Mouse (Mus musculus) liver, embryonic 14.5 days (tissue): ENCODE results near the gene Drg1. TPM values are rescaled to one million over a fixed set of nuclear protein-coding genes. Genes with fewer than 3 reads are reported as not detected.
"Not testable (repeated sequence)": the region's sequence is repeated elsewhere in the genome, so short reads cannot be mapped to it uniquely, and the experiment has no call there.

Experiments
- ATAC-seq: fragments of 200-750 bp; cut with Nextera tagmentation; 2 replicates; pipeline ENCODE4 v1.8.0; 2017; ENCODE audit warnings: moderate number of reproducible peaks, mild to moderate bottlenecking, moderate library complexity; ENCODE audit not compliant: insufficient read depth
- DNase-seq, 3 experiments: peaks; one replicate each; pipeline ENCODE4 v3.0.0-alpha.2; 2012 to 2013; ENCODE audit warnings: low read depth in 3 of 3, low spot score in 3 of 3
- H3K27ac ChIP-seq: fragments of 300-500 bp; sonication (generic); 2 replicates; pipeline ENCODE4 v1.5.1; 2014; ENCODE audit warnings: moderate library complexity, mild to moderate bottlenecking, control low read depth, inconsistent platforms
- H3K27me3 ChIP-seq: fragments of 300-500 bp; sonication (generic); 2 replicates; pipeline ENCODE4 v1.6.1; 2014; ENCODE audit warnings: mild to moderate bottlenecking, low read length, moderate library complexity; ENCODE audit not compliant: control insufficient read depth, insufficient read depth
- H3K36me3 ChIP-seq: fragments of 300-500 bp; sonication (generic); replicated peaks from 2 replicates; pipeline ENCODE4 v1.6.1; 2014; ENCODE audit warnings: low read depth; ENCODE audit not compliant: control insufficient read depth, insufficient read depth
- H3K4me1 ChIP-seq, 2 experiments: fragments of 200-500 bp in 1 of 2; fragments of 300-500 bp in 1 of 2; sonication (generic) in 1 of 2; replicated peaks; 2 replicates each; pipeline ENCODE4 v1.6.1; 2012 to 2014; ENCODE audit warnings: antibody characterized with exemption in 1 of 2, inconsistent platforms in 1 of 2, low read length in 1 of 2; ENCODE audit not compliant: control insufficient read depth in 2 of 2, insufficient read depth in 2 of 2
- H3K4me2 ChIP-seq: fragments of 300-500 bp; sonication (generic); 2 replicates; pipeline ENCODE4 v1.6.1; 2014; ENCODE audit warnings: low read depth, mild to moderate bottlenecking, control low read depth, moderate library complexity
- H3K4me3 ChIP-seq, 2 experiments: fragments of 200-500 bp in 1 of 2; fragments of 300-500 bp in 1 of 2; sonication (generic) in 1 of 2; 2 replicates each; pipeline ENCODE4 v1.5.1; 2012 to 2014; ENCODE audit warnings: low read depth in 2 of 2, low read length in 2 of 2, mild to moderate bottlenecking in 2 of 2, control low read depth in 1 of 2, inconsistent platforms in 1 of 2, moderate library complexity in 1 of 2; ENCODE audit not compliant: insufficient read depth in 1 of 2
- H3K9ac ChIP-seq: fragments of 300-500 bp; sonication (generic); replicated peaks from 2 replicates; pipeline ENCODE4 v1.6.1; 2014; ENCODE audit warnings: mild to moderate bottlenecking, control low read depth, moderate library complexity
- H3K9me3 ChIP-seq: fragments of 300-500 bp; sonication (generic); 2 replicates; pipeline ENCODE4 v1.6.1; 2016; ENCODE audit warnings: low read length, mixed read lengths; ENCODE audit not compliant: control insufficient read depth
- WGBS: fragments of 180-500 bp; shearing (Covaris S2); extraction: QIAGEN DNeasy Blood & Tissue Kit; methylation state at CpG from one replicate; pipeline ENCODE4 v1.1.7; 2014; ENCODE audit not compliant: insufficient replicate concordance; 5-methylcytosine and 5-hydroxymethylcytosine counted together
- polyA plus RNA-seq, 2 experiments: library from polyadenylated mRNA; depleted of rRNA in 1 of 2; stranded (reverse) in 1 of 2; unstranded in 1 of 2; fragments of >200 nt; fragmentation: Nextera tagmentation in 1 of 2; extraction: Ambion mirVana in 1 of 2; gene quantifications; 2 replicates each; pipeline versions ENCODE4 v1.2.1 to v1.2.3; 2012 to 2014

Gene Drg1
- polyA plus RNA-seq, 2 experiments: 38.4 to 112 TPM

DNA sequence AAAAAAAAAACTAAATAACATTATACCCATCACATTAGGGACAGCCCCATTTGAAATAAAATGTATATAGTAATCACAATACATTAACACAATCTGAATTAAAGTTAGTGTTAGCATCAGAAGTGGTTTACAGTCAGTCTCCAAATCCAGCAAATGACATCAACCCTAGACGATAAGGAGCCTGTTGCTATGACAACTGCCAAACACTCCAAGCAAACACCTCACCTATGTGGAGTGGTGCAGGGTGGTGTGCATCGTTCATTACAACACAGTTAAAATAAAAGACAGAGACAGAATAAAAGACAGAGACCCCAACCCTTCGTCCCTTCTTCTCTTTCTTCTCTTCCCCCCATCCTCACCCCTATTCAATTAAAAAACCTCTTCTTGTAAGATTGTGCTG is 102.6 kb downstream of the Drg1 start:
- not testable (repeated sequence) for DNase-seq, H3K4me2 ChIP-seq, H3K4me1 ChIP-seq, H3K9ac ChIP-seq, H3K27ac ChIP-seq, ATAC-seq, H3K27me3 ChIP-seq, H3K36me3 ChIP-seq, H3K4me3 ChIP-seq, H3K9me3 ChIP-seq
- WGBS: 55% methylated on average over 3 of the region's 3 CpGs

DNA sequence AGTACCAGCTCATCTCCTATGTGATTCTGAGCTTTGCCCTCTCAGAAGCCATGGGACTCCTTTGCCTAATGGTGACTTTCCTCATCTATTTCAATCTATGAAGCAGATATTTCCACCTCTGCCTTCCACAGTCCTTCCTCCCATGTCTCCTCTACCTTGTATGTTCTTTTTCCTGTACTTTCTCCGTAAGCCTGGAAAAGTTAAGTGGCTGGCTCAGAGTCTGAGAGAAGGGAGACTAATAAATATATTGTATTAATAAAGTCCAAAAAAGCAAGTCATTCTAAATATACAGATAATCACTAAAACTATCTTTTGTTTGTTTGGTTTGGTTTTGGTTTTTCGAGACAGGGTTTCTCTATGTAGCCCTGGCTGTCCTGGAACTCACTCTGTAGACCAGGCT is 103.1 kb downstream of the Drg1 start:
- not testable (repeated sequence) for H3K9me3 ChIP-seq, ATAC-seq, H3K4me3 ChIP-seq, H3K27ac ChIP-seq, DNase-seq, H3K9ac ChIP-seq, H3K4me1 ChIP-seq, H3K4me2 ChIP-seq, H3K27me3 ChIP-seq, H3K36me3 ChIP-seq
- WGBS: 68% methylated on average over 2 of the region's 2 CpGs

DNA sequence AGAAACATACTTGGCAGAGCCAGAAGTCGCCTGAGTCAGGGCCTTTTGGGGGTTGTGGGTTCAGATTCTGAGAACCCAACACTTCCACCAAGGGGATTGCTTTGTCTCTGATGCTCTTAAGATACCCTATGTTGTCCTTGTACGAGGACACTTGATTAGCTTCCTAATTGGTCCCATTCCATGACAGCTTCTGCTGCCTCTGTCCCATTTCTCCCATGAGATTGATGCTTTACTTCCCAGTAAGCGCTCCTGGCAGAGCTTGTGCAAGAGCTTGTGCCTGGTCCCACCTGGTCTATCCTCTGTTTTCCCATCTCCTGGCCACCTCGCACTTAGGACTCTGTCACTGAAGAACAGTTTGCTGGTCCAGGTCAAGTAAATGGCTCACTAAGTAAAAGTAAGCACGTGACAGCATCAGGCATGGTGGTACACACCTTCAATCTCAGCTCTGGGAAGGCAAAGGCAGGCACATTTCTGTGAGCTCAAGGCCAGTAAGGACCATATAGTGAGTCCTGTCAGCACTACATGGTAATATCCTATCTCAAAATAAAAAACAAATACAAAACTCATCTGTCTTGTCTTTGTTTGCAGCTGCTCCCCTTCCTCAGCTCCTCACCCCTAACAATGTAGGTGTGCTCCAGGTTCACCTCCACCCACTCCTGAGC is 103.8 kb downstream of the Drg1 start:
- peak; percentile 17 for ATAC-seq
- H3K27ac ChIP-seq, H3K4me2 ChIP-seq, H3K4me1 ChIP-seq, H3K9me3 ChIP-seq, H3K27me3 ChIP-seq, H3K9ac ChIP-seq, H3K36me3 ChIP-seq, DNase-seq, H3K4me3 ChIP-seq: not testable (repeated sequence)
- 44% methylated on average over 5 of the region's 5 CpGs for WGBS

DNA sequence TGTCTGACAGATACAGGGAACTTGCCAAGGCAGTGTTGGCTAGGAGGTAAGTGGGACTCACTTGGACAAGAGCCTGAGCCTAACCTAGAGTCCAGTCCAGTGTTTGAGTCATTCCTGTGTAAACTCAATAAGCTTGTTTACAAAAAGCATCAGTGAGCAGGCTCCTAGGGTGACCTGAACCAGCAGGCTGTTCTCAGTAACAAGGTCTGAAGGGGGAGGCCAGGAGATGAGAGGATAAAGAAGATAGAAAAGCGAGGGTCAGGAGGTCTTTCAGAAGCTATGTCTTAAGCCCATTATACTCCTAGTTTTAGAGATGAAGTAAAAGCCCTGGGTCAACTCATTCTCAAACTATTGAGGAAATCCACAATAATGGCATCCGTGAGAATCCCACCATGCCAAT is 104.8 kb downstream of the Drg1 start:
- WGBS: 31% methylated on average over 1 of the region's 2 CpGs
- not testable (repeated sequence) for ATAC-seq, H3K36me3 ChIP-seq, H3K4me3 ChIP-seq, DNase-seq, H3K4me1 ChIP-seq, H3K9ac ChIP-seq, H3K27me3 ChIP-seq, H3K27ac ChIP-seq, H3K4me2 ChIP-seq, H3K9me3 ChIP-seq

DNA sequence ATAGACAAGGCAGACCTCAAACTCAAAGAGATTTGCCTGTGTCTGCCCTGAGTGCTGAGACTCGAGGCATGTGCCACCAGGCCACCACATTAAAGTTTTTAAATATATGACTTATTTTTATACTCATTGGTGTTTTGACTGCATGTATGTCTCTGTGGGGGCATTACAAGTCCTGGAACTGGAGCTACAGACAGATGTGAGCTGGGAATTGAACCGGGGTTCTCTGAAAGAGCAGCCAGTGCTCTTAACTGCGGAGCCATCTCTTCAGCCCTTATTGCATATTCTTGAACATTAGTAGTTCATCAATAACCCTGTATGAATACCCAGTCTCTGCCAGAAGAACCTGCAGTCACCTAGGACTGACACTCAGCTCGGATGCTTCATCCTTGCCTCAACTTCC is 107.4 kb downstream of the Drg1 start:
- not testable (repeated sequence) for H3K4me3 ChIP-seq, H3K4me1 ChIP-seq, ATAC-seq, H3K4me2 ChIP-seq, H3K27me3 ChIP-seq, H3K27ac ChIP-seq, H3K9me3 ChIP-seq, H3K36me3 ChIP-seq, DNase-seq, H3K9ac ChIP-seq
- 66% methylated on average over 4 of the region's 4 CpGs for WGBS

DNA sequence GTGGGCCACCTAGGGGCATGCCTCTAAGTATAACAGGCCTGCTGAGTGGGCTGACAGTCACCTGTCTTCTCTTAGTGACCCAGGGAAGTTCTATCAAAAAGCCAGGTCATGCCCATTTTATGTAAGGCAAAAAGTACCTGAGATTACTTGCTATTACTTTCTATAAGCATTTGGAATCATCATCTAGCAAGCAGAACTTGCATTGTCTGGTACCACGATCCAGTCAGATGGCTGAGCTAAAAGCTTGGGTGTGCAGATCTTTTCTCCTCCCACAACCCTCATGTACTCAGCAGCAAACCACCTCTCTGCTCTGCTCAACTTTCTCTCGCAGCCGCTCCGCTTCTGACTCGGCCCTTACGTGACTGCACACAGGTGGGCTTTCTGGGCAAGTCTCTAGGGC is 108.2 kb downstream of the Drg1 start:
- 76% methylated on average over 6 of the region's 6 CpGs for WGBS
- not testable (repeated sequence) for H3K4me2 ChIP-seq, H3K36me3 ChIP-seq, H3K9ac ChIP-seq, H3K27ac ChIP-seq, H3K27me3 ChIP-seq, H3K9me3 ChIP-seq, H3K4me3 ChIP-seq, DNase-seq, H3K4me1 ChIP-seq, ATAC-seq

DNA sequence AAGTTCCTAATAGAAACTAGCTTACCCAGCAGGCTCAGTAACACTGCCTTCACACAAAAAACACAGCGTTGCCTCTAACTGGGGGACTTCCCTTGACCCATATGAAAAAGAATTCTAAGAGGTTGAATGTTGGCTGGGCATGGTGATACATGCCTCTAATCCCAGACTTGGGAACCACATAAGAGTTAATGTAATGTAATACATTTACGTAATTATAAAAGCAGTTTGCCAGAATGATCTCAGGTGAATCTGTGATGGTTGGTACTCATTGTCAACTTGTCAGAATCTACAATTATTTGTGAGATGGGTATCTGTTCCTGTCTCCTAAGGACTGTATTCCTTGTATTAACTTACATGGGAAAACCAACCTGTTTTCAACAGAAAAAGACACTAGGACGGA is 109.2 kb downstream of the Drg1 start:
- WGBS: 59% methylated on average over 2 of the region's 3 CpGs
- ATAC-seq, H3K4me2 ChIP-seq: not testable (repeated sequence)

DNA sequence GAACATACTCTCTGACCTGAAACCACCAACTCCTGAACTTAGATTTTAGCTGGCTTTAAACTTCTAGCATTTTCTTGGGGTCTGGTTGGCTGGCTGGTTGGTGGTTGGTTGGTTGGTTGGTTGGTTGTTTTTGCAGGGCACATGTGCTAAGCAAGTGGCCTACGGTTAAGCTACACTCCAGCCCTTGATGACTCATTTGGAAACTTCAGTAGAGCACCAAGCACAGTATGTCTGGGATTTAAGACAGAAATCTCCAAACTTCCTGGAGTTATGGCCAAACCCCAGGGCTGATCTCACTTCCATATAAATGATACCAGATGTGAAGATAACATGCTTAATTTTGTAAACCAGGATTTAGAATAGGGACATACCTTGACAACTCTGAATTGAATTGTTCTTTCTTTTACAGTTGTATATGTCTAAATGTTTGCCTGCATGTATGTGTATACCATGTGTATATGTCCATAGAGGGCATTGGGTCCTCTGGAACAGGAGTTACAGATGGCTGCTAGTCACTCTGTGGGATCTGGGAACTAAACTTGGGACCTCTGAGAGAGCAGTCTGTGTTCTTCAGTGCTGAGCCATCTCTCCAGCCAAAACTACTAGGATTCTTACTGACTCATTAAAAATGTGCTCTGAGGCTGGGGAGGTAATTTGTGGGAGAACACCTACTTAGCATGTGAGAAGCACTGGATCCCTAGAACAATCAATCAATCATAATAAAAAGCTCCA is 112.4 kb downstream of the Drg1 start:
- DNase-seq: not testable (repeated sequence)
- peak; percentile 14 for ATAC-seq

More for the DNA sequence above, 109.2 kb downstream of the Drg1 start:
- not testable (repeated sequence) for H3K27me3 ChIP-seq, H3K4me3 ChIP-seq, DNase-seq, H3K4me1 ChIP-seq, H3K36me3 ChIP-seq, H3K27ac ChIP-seq, H3K9ac ChIP-seq, H3K9me3 ChIP-seq

More for the DNA sequence above, 112.4 kb downstream of the Drg1 start:
- H3K4me2 ChIP-seq, H3K9me3 ChIP-seq, H3K4me3 ChIP-seq, H3K36me3 ChIP-seq, H3K27me3 ChIP-seq, H3K4me1 ChIP-seq, H3K9ac ChIP-seq, H3K27ac ChIP-seq: not testable (repeated sequence)
- WGBS: 51% methylated on average over 1 of the region's 1 CpGs
